Mouse (Mus musculus) lung, embryonic 15.5 days (tissue): ENCODE data around the gene Ncln. TPM values are rescaled to one million over a fixed set of nuclear protein-coding genes. Genes with fewer than 3 reads are reported as not detected.
A peak's percentile ranks its signal among the peaks of the same experiment; 100 is the strongest.
"Not testable (repeated sequence)": the region's sequence is repeated elsewhere in the genome, so short reads cannot be mapped to it uniquely, and the experiment has no call there.

Experiments
- ATAC-seq: fragments of 200-750 bp; cut with Nextera tagmentation; 2 replicates; pipeline ENCODE4 v1.8.0; 2017; ENCODE audit warnings: moderate number of reproducible peaks, borderline replicate concordance; ENCODE audit not compliant: low FRiP score, low TSS enrichment; ENCODE audit errors: extremely low read depth
- H3K27ac ChIP-seq: fragments of 300-500 bp; sonication (generic); 2 replicates; pipeline ENCODE4 v1.5.1; 2015; ENCODE audit warnings: moderate library complexity, mild to moderate bottlenecking, inconsistent platforms
- H3K27me3 ChIP-seq: fragments of 300-500 bp; sonication (generic); 2 replicates; pipeline ENCODE4 v1.6.1; 2015; ENCODE audit warnings: inconsistent platforms
- H3K36me3 ChIP-seq: fragments of 300-500 bp; sonication (generic); 2 replicates; pipeline ENCODE4 v1.6.1; 2015; ENCODE audit warnings: inconsistent platforms
- H3K4me1 ChIP-seq: fragments of 300-500 bp; sonication (generic); 2 replicates; pipeline ENCODE4 v1.6.1; 2015; ENCODE audit warnings: inconsistent platforms
- H3K4me2 ChIP-seq: fragments of 300-500 bp; sonication (generic); 2 replicates; pipeline ENCODE4 v1.6.1; 2015; ENCODE audit warnings: inconsistent platforms, mild to moderate bottlenecking, moderate library complexity
- H3K4me3 ChIP-seq: fragments of 300-500 bp; sonication (generic); 2 replicates; pipeline ENCODE4 v1.5.1; 2015; ENCODE audit warnings: mild to moderate bottlenecking, inconsistent platforms
- H3K9ac ChIP-seq: fragments of 300-500 bp; sonication (generic); 2 replicates; pipeline ENCODE4 v1.6.1; 2015; ENCODE audit warnings: inconsistent platforms
- H3K9me3 ChIP-seq: fragments of 300-500 bp; sonication (generic); 2 replicates; pipeline ENCODE4 v1.6.1; 2016; ENCODE audit warnings: inconsistent platforms
- WGBS: fragments of 180-500 bp; shearing (Covaris S2); methylation state at CpG from one replicate; pipeline ENCODE4 v1.1.7; 2015; 5-methylcytosine and 5-hydroxymethylcytosine counted together
- polyA plus RNA-seq: library from polyadenylated mRNA; unstranded; fragments of >200 nt; fragmentation: Nextera tagmentation; extraction: Ambion mirVana; gene quantifications from 2 replicates; pipeline ENCODE4 v1.2.1, GENCODE M21; 2015

The Ncln gene
- polyA plus RNA-seq, 1 experiment from 2014 or later, result 81.8 TPM

DNA sequence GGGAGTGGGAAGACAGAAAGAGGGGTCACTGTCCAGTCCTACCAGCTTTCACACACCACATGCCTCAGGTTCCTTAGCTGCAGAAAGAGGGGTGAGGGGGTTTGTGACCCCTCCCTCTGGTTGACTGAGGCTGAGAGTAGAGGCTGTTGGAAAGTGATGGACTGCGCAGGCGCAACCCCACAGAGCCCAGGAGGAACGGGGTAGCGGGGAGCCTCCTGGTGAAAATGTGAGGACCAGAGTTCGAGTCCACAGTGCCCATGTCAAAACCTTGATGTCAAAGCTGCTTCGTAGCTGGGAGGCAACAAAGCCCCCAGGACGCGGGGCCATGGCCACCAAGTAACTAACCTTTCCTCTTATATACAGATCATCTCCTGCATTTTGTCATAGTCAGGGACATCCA is 38.6 kb downstream of the Ncln start:
- H3K4me1 ChIP-seq, result peaks cover 11% of the 10 kb centered on the region; the same call in 1 of the 2 replicates
- peaks cover 100% of the 10 kb centered on the region for H3K27me3 ChIP-seq
- 81% methylated on average over 8 of the region's 8 CpGs for WGBS
- H3K4me2 ChIP-seq, result no peak overlapping the region
- H3K9ac ChIP-seq, result no peak overlapping the region
- ATAC-seq, result no peak
- no peaks in the 10 kb centered on the region for H3K9me3 ChIP-seq
- no peak overlapping the region for H3K4me3 ChIP-seq
- no peak overlapping the region for H3K27ac ChIP-seq
- no peaks in the 10 kb centered on the region for H3K36me3 ChIP-seq

DNA sequence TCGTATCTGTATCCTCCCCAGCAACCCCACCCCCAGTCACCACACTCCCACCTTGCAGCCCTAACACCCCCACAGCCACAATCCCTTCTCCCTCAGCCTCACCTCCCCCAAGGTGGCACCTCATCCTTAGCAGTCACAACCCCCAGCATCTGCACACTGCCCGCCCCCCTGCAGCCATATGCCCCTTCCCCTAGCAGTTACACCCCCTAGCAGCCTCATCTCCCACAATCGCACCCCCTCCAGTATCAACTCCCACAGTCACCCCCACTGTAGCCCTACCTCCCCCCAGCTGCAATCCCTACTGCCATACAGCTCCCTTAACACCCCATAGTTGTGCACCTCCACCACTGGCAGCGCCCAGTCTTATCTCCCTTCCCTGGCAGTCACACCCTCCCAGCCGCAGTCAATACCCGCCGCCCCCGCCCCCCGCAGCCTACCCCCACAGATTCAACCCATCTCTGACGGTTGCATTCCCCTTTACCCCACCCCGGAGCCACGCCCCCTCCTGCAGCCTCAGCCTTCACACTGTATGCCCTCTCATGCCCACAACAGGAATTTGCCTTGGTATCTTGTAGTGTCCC is 39.1 kb downstream of the Ncln start:
- Histone ChIP-seq H3K9ac (no peak overlapping the region), H3K4me3 (no peak overlapping the region), H3K27ac (no peak overlapping the region), H3K4me1 (peaks cover 11% of the 10 kb centered on the region; the same call in 1 of the 2 replicates), H3K9me3 (no peaks in the 10 kb centered on the region), H3K36me3 (no peaks in the 10 kb centered on the region), H3K27me3 (peaks cover 100% of the 10 kb centered on the region), H3K4me2 (no peak overlapping the region)
- 40% methylated on average over 12 of the region's 12 CpGs for WGBS
- ATAC-seq, result peak; percentile 20; the same call in 1 of the 2 replicates

DNA sequence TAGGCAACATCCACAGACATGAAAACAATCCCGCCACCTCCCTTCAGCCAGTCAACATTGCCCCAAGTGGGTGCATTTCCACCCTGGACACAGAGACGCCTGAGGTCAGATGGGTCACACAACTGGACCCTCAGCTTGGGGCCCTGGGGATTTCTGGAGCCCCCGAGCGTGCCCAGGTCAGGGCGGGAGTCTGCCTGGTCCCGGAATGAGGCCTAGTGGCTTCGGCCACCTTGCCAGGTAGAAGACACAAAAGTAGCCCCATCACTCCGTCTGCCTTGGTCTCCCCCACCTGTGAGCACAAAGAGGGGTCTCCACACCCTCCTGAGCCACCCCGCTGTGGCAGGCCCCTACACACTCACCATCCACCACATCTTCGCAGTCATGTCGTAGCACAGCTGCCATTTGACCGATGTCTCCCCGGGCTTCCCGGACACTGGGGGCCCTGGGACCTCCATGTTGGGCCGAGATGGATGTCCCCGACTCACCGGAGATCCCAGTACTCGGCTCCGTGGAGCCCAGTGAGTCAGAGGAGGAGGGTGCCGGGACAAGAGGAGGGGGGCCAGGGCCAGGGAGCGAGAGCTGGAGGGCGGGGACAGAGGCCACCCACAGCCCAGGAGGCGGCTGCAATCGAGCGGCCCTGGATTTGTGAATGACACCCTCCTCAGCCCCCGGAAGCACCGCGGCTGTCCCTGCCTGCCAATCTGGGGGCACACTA is 40.9 kb downstream of the Ncln start, which contains the start of gene Nfic:
Nfic (minus strand) TSS at position 455 of the 715 bp plus-strand sequence.
- WGBS, result 49% methylated on average over 28 of the region's 28 CpGs
- Histone ChIP-seq H3K36me3 (no peaks in the 10 kb centered on the region), H3K27me3 (peaks cover 100% of the 10 kb centered on the region), H3K4me1 (peaks cover 5% of the 10 kb centered on the region; the same call in 1 of the 2 replicates), H3K4me2 (no peak within 1 kb of the TSS), H3K9me3 (no peaks in the 10 kb centered on the region), H3K27ac (no peak within 1 kb of the TSS), H3K9ac (no peak within 1 kb of the TSS), H3K4me3 (no peak within 1 kb of the TSS)
- no peak for ATAC-seq

DNA sequence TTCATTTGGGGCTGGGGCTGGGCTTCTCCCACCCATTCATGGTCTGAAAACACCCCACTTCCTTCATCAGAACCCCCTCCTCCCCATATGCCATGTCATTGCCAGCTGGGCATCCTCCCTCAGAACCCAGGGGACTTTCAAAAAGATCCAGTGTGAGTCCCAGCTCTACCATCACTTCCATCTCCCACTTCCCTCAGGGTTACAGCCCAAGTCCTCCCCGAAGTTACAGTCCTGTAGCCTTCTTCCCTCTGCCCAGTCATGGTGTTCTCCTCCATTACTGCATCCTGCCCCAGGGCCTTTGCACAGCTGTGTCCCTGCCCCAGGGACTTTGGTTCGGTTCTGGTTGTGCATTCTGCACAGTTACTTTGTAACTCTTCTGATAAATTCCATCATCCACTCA is 42.1 kb downstream of the Ncln start:
- H3K9ac ChIP-seq, result no peak overlapping the region
- H3K4me3 ChIP-seq, result no peak overlapping the region
- no peak overlapping the region for H3K27ac ChIP-seq
- ATAC-seq, result no peak
- H3K27me3 ChIP-seq, result peaks cover 89% of the 10 kb centered on the region
- no peaks in the 10 kb centered on the region for H3K36me3 ChIP-seq
- no peaks in the 10 kb centered on the region for H3K9me3 ChIP-seq
- peaks cover 5% of the 10 kb centered on the region; the same call in 1 of the 2 replicates for H3K4me1 ChIP-seq
- 64% methylated on average over 2 of the region's 2 CpGs for WGBS
- H3K4me2 ChIP-seq, result no peak overlapping the region

DNA sequence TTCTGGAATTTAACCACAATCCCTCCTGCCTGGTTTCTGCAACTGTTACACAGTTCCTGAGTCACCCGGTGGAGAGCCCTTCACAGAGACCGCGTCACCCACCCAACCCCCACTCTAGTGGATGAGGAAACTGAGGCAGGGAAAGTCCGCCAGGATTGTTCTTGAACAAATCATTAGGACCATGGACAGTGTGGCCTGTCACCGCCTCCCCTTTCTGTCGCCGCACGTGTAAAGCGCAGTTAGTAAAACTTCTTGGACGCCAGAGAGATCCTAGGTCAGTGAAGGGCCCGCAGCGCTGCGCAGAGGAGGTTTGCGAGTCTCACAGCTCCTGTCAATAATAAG is 43.3 kb downstream of the Ncln start:
- H3K4me2 ChIP-seq, result no peak overlapping the region
- no peak overlapping the region for H3K9ac ChIP-seq
- H3K27ac ChIP-seq, result no peak overlapping the region
- H3K27me3 ChIP-seq, result peaks cover 77% of the 10 kb centered on the region
- H3K4me3 ChIP-seq, result no peak overlapping the region
- no peaks in the 10 kb centered on the region for H3K9me3 ChIP-seq
- peaks cover 5% of the 10 kb centered on the region; the same call in 1 of the 2 replicates for H3K4me1 ChIP-seq
- no peak for ATAC-seq
- WGBS, result 4% methylated on average over 14 of the region's 14 CpGs
- H3K36me3 ChIP-seq, result no peaks in the 10 kb centered on the region

DNA sequence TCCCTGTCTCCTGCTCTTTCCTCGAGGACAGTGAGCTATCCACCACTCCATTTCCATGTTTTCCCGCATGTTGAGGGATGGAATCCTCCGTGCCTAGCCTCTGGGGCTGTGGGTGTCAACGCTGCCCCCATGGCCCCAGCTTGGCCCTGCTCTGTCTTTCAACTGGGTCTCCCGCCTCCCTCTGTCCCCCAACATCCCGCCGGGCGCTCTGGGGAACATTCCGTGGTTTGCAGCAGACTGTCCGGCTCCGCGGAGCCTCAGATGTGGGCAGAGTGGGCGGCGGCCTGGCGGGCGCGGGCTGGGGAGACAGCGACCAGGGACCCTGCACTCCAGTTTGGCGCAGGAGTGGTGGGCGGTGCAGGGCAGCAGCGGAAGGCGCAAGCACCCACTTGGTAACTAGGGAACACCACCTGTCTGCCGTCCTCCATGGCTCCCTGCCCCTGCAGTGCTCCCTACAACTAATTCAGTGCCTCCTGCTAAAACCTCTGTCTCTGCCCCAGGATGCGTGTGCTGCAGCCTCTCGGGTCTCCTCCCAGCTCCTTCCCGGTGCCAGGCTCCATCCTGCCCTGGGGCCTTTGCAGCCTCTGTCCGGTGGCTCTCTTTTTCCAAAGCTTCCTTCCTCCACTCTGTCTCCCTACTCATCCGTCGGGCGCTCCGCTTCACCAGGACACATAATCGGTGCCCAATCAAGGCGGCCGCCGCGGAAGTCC is 43.8 kb downstream of the Ncln start:
- H3K4me1 ChIP-seq, result peaks cover 5% of the 10 kb centered on the region; the same call in 1 of the 2 replicates
- H3K4me3 ChIP-seq, result no peak overlapping the region; the same call in 1 of the 2 replicates
- no peaks in the 10 kb centered on the region for H3K36me3 ChIP-seq
- peaks cover 72% of the 10 kb centered on the region for H3K27me3 ChIP-seq
- no peak overlapping the region for H3K4me2 ChIP-seq
- H3K9ac ChIP-seq, result no peak overlapping the region
- 4% methylated on average over 36 of the region's 36 CpGs for WGBS
- ATAC-seq, result no peak
- H3K27ac ChIP-seq, result no peak overlapping the region
- H3K9me3 ChIP-seq, result no peaks in the 10 kb centered on the region

DNA sequence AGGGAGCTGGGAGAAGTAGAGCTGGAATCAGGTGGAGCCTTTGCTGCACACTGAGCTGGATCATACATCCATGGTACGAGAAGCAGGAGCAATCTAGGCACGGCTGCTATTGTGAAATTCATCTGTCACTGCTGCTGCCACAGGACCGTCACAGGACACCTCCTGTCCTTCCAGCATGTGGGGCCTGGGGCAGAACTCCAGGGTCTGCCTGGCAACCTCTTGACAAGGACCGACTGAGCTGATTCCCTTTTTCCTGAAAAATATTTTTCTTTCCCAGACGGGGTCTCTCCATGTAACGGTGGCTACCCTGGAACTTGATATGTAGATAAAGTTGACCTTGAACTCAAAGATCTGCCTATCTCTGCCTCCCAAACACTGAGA is 44.8 kb downstream of the Ncln start:
- H3K36me3 ChIP-seq, result no peaks in the 10 kb centered on the region
- WGBS, result 36% methylated on average over 6 of the region's 6 CpGs
- peaks cover 5% of the 10 kb centered on the region; the same call in 1 of the 2 replicates for H3K4me1 ChIP-seq
- no peak overlapping the region for H3K9ac ChIP-seq
- no peak overlapping the region for H3K27ac ChIP-seq
- ATAC-seq, result no peak
- no peak overlapping the region for H3K4me3 ChIP-seq
- peaks cover 61% of the 10 kb centered on the region for H3K27me3 ChIP-seq
- no peaks in the 10 kb centered on the region for H3K9me3 ChIP-seq
- H3K4me2 ChIP-seq, result no peak overlapping the region

DNA sequence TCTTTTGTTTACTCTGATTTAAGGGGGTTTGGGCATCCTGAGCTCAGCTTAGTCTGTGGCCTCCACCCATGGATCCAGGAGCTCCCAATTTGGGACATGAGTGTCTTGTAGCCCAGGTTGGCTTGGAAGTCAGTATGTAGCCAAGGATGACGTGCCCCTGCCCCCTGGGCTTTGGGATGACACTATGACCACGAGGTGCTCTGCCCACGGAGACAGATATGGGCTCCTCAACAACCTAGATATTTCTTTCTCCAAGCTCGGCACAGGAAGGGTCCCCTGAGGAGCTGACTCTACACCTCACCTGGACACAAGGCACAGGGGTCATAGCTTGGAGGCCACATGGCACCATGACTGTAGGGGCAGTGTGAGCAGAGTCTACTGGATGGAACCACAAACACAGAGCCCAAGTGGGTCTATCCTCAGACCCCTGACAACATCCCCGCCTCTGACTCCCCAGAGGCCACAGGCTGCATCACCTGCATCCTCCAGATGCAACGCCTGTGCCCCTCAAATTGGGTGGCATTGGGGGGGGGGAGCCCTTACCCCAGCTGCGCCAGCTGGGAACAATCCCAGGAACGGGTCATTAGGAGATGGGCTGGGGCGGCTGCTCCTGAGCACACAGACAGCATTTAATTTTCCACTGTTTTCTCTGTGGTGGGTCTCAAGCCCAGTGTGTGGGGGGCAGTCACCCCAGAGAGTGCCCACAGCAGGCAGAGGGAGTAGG is 45.4 kb downstream of the Ncln start:
- peaks cover 56% of the 10 kb centered on the region for H3K27me3 ChIP-seq
- no peak overlapping the region for H3K27ac ChIP-seq
- H3K9me3 ChIP-seq, result no peaks in the 10 kb centered on the region
- H3K4me2 ChIP-seq, result no peak overlapping the region
- WGBS, result 48% methylated on average over 9 of the region's 9 CpGs
- H3K36me3 ChIP-seq, result no peaks in the 10 kb centered on the region
- no peak overlapping the region for H3K9ac ChIP-seq
- peaks cover 5% of the 10 kb centered on the region; the same call in 1 of the 2 replicates for H3K4me1 ChIP-seq
- no peak overlapping the region for H3K4me3 ChIP-seq
- no peak for ATAC-seq

DNA sequence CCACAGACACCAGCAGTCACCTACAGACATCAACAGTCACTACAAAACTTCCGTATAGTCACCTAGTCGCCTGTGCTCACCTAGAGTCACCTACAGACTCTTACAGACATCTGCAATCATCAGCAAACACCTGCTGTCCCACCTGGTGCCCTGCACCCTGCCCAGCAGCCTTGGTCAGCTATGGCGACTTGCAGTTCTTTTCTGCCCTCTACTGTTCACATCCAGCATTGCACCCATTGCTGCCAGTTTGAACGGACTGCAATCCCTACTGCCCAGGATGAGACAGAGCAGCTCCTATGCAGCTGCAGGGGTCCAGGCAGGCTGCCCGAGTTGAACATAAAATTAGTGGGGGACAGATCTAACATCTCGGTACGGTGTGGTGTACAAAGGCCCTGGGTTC is 46.1 kb downstream of the Ncln start:
- Histone ChIP-seq H3K9me3 (no peaks in the 10 kb centered on the region), H3K4me2 (no peak overlapping the region), H3K36me3 (no peaks in the 10 kb centered on the region), H3K4me1 (peaks cover 5% of the 10 kb centered on the region; the same call in 1 of the 2 replicates), H3K9ac (no peak overlapping the region), H3K27me3 (peaks cover 49% of the 10 kb centered on the region), H3K27ac (no peak overlapping the region), H3K4me3 (no peak overlapping the region)
- ATAC-seq, result no peak
- WGBS, result under 1% methylated on average over 7 of the region's 7 CpGs

DNA sequence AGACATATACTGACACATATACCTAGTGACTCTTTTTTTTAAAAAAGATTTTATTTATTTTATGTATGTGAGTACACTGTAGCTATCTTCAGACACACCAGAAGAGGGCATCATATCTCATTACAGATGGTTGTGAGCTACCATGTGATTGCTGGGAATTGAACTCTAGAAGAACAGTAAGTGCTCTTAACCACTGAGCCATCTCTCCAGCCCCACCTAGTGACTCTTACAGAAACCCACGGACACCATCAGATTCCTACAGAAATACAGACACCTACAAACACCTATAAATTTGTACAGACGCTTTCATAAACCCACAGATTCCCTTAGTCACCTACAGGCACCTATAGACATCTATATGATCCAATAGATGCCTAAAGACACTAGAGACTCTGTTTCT is 50.7 kb downstream of the Ncln start:
- H3K4me1 ChIP-seq, H3K27me3 ChIP-seq, H3K36me3 ChIP-seq, H3K9ac ChIP-seq, H3K4me2 ChIP-seq, H3K27ac ChIP-seq, H3K4me3 ChIP-seq, H3K9me3 ChIP-seq, ATAC-seq: not testable (repeated sequence)
- 32% methylated on average over 2 of the region's 2 CpGs for WGBS

DNA sequence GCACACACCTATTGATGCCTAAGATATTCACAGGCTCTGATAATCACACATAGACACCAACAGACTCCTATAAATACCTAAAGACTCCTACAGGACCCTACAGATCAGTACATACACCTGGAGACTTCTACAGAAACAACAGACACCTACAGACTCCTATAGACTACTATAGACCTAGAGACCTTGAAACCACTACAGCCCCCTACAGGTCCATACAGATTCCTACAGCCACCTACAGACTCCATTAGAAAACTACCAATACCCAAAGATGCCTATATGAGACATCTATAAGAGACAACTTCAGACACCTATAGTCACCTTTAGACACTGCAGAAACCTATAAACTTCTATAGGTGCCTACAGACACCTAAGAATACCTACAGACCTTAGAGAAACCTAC is 55.2 kb downstream of the Ncln start:
- Histone ChIP-seq H3K36me3 (no peaks in the 10 kb centered on the region), H3K27me3 (no peaks in the 10 kb centered on the region), H3K9me3 (no peaks in the 10 kb centered on the region), H3K4me1 (no peaks in the 10 kb centered on the region), H3K4me3 (no peak overlapping the region), H3K9ac (no peak overlapping the region), H3K4me2 (no peak overlapping the region), H3K27ac (no peak overlapping the region)
- no peak for ATAC-seq
